Mouse (Mus musculus) liver, embryonic 11.5 days (tissue): ENCODE results near the gene Gm21834. TPM values are rescaled to one million over a fixed set of nuclear protein-coding genes. Genes with fewer than 3 reads are reported as not detected.

Source experiments
- polyA plus RNA-seq: library from polyadenylated mRNA; unstranded; fragments of >200 nt; fragmentation: Nextera tagmentation; extraction: Ambion mirVana; gene quantifications from 2 replicates; pipeline ENCODE4 v1.2.1, GENCODE M21; 2014

Gene Gm21834
- polyA plus RNA-seq, 1 experiment from 2014 or later = not detected

Other genes starting within 250 kb of the Gm21834 start
- not detected in 2 replicates for gene Vmn2r120, start 196.7 kb downstream of the Gm21834 start, polyA plus RNA-seq
- gene Cntnap5c, start 27.4 kb upstream of the Gm21834 start, polyA plus RNA-seq = not detected in 2 replicates